9 mouse cellular contexts compared by ENCODE assay signal in the genomic region with DNA sequence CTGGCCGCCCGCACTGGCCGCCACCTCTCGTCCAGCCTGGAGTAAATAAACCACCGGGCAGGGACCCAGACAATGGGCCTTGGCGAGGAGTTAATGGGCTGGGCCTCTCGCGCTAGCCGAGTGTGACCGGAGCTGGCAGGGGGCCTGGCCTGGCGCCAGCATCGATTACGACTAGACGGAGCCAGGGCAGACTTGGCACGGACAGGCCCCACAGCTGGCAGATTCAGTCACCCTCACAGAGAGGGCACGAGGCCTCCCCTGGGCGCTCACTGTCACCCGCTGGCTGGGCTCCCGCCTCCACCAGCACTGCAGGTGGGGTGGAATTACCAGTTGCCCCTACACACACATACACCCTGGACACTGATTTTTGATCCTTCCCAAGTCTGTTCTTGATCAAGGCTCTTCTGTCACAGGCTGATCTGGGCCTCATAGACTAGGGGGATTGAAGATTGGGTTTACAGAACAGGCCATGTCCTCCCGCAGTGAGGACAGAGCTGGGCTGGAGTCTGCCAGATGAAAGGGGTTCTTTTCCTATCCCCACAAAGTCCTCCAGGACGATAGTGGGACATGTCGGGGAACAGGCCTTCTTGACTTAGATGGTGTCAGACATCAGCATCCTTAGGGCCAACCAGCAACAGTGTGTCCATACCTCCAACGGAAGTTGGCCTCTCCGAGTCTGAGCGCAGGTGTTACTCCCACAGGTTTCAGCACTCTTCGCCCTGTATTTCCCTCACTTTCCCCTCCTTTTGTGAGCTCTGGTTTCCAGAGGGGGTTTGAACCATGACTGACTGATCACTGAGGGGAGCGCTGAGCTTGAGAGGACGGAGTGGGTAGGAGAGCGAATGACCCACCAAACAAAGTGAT. TPM values are rescaled to one million over a fixed set of nuclear protein-coding genes. Genes with fewer than 3 reads are reported as not detected.
A peak's percentile ranks its signal among the peaks of the same experiment; 100 is the strongest.
DNase-seq lines count a peak whose midpoint lies in the region; ATAC-seq lines count a peak whose summit lies in the region.
"Had no signal": no experiment of that assay in that cellular context is flagged by ENCODE, and none has a peak within 500 bp of the region (broad histone marks: within the 10 kb centered on the region; RNA-seq: fewer than 3 reads in every experiment).

No protein-coding gene starts in this region.

- WGBS in hindbrain, embryonic 11.5 days, result 27% methylated on average over 29 of the region's 29 CpGs
- whole genome bisulfite sequencing in lung, embryonic 16.5 days, result 39% methylated on average over 28 of the region's 29 CpGs

- H3K27me3 ChIP-seq in hindbrain, embryonic 11.5 days (ENCODE audit: control insufficient read depth, insufficient read depth, low read length), result no peaks in the 10 kb centered on the region
- no peaks in the 10 kb centered on the region for H3K27me3 ChIP-seq in lung, embryonic 16.5 days (ENCODE audit: control insufficient read depth, insufficient read depth, low read depth, low read length)

- H3K9me3 ChIP-seq in hindbrain, embryonic 11.5 days (ENCODE audit: control insufficient read depth, low read length), result no peaks in the 10 kb centered on the region
- no peaks in the 10 kb centered on the region for H3K9me3 ChIP-seq in lung, embryonic 16.5 days (ENCODE audit: control insufficient read depth, low read length)

- DNase-seq in MN1 (ENCODE audit: low spot score), result peak; percentile 96
- peak; percentile 87 to 94 for DNase-seq in cerebellum, postnatal 14 days
- peak; percentile 57 to 78 for DNase-seq in frontal cortex, postnatal 25 days (ENCODE audit: low spot score in 2 of 2)
- peak; percentile 82 for DNase-seq in hindbrain, embryonic 11.5 days (ENCODE audit: low spot score)
- DNase-seq in layer of hippocampus, adult 8-10 months (ENCODE audit: low spot score in 2 of 2), result peak; percentile 92 to 93
- peak; percentile 97 for DNase-seq in retina, postnatal 1 day

- H3K27ac ChIP-seq in hindbrain, embryonic 11.5 days (ENCODE audit: low read depth, low read length), result peak overlapping the region; percentile 75
- peak overlapping the region; percentile 81 for H3K27ac ChIP-seq in lung, embryonic 16.5 days (ENCODE audit: low read length)
- H3K27ac ChIP-seq: liver, embryonic 14.5 days had no signal

- no peaks in the 10 kb centered on the region for H3K36me3 ChIP-seq in hindbrain, embryonic 11.5 days (ENCODE audit: control insufficient read depth, insufficient read depth, low read length)
- no peaks in the 10 kb centered on the region for H3K36me3 ChIP-seq in lung, embryonic 16.5 days (ENCODE audit: control insufficient read depth, insufficient read depth, low read length)

- peak overlapping the region; percentile 30 for H3K4me2 ChIP-seq in hindbrain, embryonic 11.5 days (replicated peaks; ENCODE audit: low read depth, low read length)
- peak overlapping the region; percentile 9; the same call in 1 of the 2 replicates for H3K4me2 ChIP-seq in lung, embryonic 16.5 days (ENCODE audit: low read depth, low read length)

- no peak overlapping the region for H3K4me3 ChIP-seq in hindbrain, embryonic 11.5 days (ENCODE audit: low read depth, low read length)
- H3K4me3 ChIP-seq in lung, embryonic 16.5 days (ENCODE audit: low read length), result no peak overlapping the region

- peaks cover 8% of the 10 kb centered on the region for H3K4me1 ChIP-seq in hindbrain, embryonic 11.5 days (replicated peaks; ENCODE audit: control insufficient read depth, insufficient read depth, low read length)
- peaks cover 24% of the 10 kb centered on the region for H3K4me1 ChIP-seq in lung, embryonic 16.5 days (replicated peaks; ENCODE audit: control insufficient read depth, insufficient read depth, low read length)

- H3K9ac ChIP-seq in hindbrain, embryonic 11.5 days (ENCODE audit: low read depth, low read length), result peak overlapping the region; percentile 53
- peak overlapping the region; percentile 58 for H3K9ac ChIP-seq in lung, embryonic 16.5 days (ENCODE audit: low read length)
- H3K9ac ChIP-seq: liver, embryonic 14.5 days had no signal

- ATAC-seq in hindbrain, embryonic 11.5 days (ENCODE audit: low FRiP score), result peak; percentile 91
- peak; percentile 88 for ATAC-seq in lung, embryonic 16.5 days (ENCODE audit: low read depth)
- ATAC-seq in monocyte, adult 5-6 weeks (replicated peaks; ENCODE audit: insufficient number of reproducible peaks, low FRiP score, low TSS enrichment, poor library complexity, severe bottlenecking), result no peak

RNA-seq across cellular contexts. Expression of a gene that starts 31.2 kb away (rescaled TPM):
- 304 and 306 TPM in 2 replicates for polyA plus RNA-seq in hindbrain, embryonic 11.5 days (2014; fragmentation: Nextera tagmentation; extraction: Ambion mirVana)
- total RNA-seq in layer of hippocampus, adult 8-10 months (2022), result 100 to 1,000 TPM; 174 to 183 (median 182) TPM
- 250 and 281 TPM in 2 replicates for polyA plus RNA-seq in lung, embryonic 16.5 days (2015; fragmentation: Nextera tagmentation; extraction: Ambion mirVana)
- total RNA-seq in monocyte, adult 5-6 weeks (2017), result 189 to 249 TPM (median 241 TPM) in 3 replicates

RNA-seq across cellular contexts. Expression of a gene that starts 38.8 kb away (rescaled TPM):
- 2.5 and 4.9 TPM in 2 replicates for polyA plus RNA-seq in hindbrain, embryonic 11.5 days (2014; fragmentation: Nextera tagmentation; extraction: Ambion mirVana)
- 1 to 10 TPM; 2.0 to 8.6 (median 4.1) TPM for total RNA-seq in layer of hippocampus, adult 8-10 months (2022)
- polyA plus RNA-seq in lung, embryonic 16.5 days (2015; fragmentation: Nextera tagmentation; extraction: Ambion mirVana), result 4.7 and 6.7 TPM in 2 replicates
- 21.5 to 42.1 TPM (median 35.4 TPM) in 3 replicates for total RNA-seq in monocyte, adult 5-6 weeks (2017)
